Mouse (Mus musculus) large intestine, adult 2 months (tissue): ENCODE measurements at regions not wholly inside any gene's neighbourhood (a gene's known extent, or its start where the extent isn't known, plus 50 kb on each side); places are given as distances from the start of the nearest gene placed in this dataset.

ENCODE experiments used
- DNase-seq: peaks from one replicate; pipeline ENCODE4 v3.0.0-alpha.2; 2012; ENCODE audit warnings: low read depth, low spot score
- WGBS: fragments of 180-500 bp; shearing (Covaris S2); methylation state at CpG from one replicate; pipeline ENCODE4 v1.1.7; 2018; 5-methylcytosine and 5-hydroxymethylcytosine counted together

DNA sequence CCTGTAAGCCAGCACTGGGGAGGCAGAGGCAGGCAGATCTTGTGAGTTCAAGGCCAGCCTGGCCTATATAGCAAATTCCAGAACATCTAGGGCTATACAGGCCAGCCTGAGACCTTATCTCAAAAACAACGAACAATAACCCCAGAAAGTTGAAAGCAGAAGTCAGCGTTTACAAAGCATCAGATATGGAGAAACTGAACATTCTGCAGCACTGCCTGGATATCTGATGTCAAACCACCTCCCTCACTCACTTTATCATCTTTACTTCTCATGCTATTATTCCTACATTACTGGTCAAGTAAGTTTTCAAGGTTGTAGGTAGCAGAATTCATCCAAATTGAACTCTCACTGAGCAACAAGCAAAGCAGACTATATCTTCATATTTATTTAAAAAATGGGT, 135.0 kb downstream of the Zfp706 start:
- 77% methylated on average over 2 of the region's 2 CpGs for WGBS
- DNase-seq, result no peak

DNA sequence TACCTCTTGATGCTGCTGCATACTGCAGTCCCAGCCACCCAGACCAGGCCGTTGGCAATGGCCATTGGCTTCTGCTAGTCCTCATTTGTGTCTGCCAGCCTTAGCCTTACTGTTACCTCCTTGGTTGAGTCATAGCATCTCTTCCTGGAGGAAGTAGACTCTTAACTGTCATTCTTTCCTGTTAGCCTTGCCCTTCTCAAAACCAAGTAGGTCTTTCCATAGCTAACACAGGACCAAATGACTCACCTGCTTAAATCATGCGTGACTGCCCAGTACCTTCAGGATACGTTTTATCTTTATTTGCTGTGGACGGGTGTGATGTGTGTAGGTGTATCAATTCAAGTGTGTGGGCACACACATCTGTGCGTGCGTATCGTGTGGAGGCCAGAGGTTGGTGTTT, 136.9 kb downstream of the Zfp706 start:
- WGBS, result 84% methylated on average over 7 of the region's 7 CpGs
- no peak for DNase-seq

DNA sequence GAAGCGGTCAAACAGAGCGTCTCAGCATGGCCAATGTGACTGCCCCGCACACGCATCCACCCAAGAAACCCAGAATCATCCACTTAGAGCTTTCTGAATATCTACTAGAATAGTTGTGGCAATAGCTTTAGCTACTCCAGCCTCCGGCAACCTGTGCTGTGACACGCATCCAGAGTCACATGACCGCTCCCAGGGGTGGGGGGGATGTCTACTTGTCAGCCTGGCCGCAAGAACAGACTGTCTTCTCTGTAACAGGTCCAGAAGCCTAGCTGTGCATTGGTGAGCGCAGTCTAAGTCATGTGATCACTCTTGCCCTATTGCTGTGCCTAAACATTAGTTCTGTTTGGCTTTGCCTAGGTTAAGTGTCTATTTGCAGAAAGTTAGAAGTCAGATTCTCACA, 137.5 kb downstream of the Zfp706 start:
- DNase-seq, result no peak
- WGBS, result 94% methylated on average over 9 of the region's 9 CpGs

DNA sequence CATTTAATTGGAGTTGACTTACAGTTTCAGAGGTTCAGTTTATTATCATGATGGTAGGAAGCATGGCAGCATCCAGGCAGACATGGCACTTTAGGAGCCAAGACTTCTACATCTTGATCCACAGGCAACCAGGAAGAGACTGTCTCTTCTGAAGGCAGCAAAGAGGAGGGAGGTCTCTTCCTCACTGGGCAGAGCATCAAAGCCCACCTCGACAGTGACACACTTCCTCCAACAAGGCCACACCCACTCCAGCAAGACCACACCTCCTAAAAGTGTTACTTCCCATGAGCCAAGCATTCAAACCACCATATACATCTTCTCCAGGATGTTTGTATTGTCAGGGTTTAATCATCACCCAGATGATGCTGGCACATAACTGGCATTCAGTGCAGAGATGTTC, 141.5 kb downstream of the Zfp706 start:
- no peak for DNase-seq

DNA sequence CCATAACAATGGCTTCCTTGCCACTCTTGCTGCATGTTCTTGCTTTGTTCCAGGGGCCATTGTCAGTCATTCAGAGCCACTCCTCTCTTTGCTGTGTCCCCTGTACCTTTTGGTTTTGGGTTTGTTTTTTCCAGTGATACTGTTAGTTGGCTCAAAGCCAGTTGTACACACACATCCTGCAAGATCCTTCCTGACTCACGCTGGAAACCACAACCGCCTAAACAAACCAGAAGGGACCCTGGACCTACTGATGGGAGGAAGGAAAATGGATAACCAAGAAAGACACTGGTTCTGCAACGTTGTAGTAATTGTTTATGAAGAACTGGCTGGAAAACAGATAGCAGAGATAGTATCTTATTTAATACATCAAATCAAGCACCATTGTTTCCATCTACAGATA, 142.2 kb downstream of the Zfp706 start:
- DNase-seq, result no peak
- WGBS, result 34% methylated on average over 3 of the region's 3 CpGs

More for the DNA sequence above, 141.5 kb downstream of the Zfp706 start:
- 10% methylated on average over 1 of the region's 1 CpGs for WGBS

DNA sequence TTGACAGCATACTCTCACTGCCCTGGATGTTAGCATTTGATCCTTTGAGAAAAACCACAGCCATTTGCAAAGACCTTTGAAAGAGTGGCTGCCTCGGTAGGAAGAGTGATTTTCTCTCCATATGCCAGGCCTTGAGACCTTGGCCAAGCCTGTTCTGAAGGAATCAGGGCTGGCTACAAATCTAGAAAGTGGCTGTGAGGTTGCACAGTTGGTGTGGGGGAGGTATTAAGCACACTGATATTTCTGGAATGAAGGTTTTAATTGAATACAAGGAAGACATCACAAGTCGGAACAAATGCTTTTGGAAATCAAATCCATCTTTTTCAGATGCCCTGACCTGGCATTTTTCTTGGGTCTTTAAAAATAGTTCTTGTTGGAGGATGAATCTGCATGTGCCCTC, 143.5 kb downstream of the Zfp706 start:
- DNase-seq, result no peak
- 76% methylated on average over 2 of the region's 2 CpGs for WGBS

DNA sequence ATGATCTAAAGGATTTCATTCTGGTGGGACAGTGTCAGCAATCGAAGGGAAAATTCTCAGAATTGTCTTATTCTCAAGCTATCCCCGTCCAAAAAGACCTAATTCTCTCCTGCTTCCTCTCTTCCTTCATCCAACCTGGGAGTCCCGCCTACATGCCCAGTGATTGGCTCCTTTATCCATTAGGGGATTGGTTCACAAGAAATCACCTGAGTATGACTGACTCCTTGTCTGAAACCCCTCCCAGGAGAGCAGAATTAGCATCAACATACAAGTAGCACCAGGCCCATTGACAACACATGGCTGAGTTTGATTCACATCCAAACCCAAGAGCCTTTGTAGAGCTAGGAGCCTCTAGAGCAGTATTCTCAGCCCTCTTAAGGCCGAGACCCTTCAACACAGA, 148.9 kb downstream of the Zfp706 start:
- WGBS, result 88% methylated on average over 4 of the region's 4 CpGs

GRCm38 (mm10) chr15:36857622-36858021, 150.0 kb downstream of the Zfp706 start:
- no peak for DNase-seq
- WGBS, result 100% methylated on average over 1 of the region's 1 CpGs

More for the DNA sequence above, 148.9 kb downstream of the Zfp706 start:
- DNase-seq, result no peak

- 31% methylated on average over 7 of the region's 7 CpGs for WGBS
- DNase-seq, result no peak
These were observed 151.9 kb downstream of the Zfp706 start for GRCm38 (mm10) chr15:36855550-36856131.

- no peak for DNase-seq
- 18% methylated on average over 6 of the region's 6 CpGs for WGBS
These were observed 152.7 kb downstream of the Zfp706 start for GRCm38 (mm10) chr15:36854900-36855321.

- 35% methylated on average over 6 of the region's 6 CpGs for WGBS
- no peak for DNase-seq
These were observed 155.2 kb downstream of the Zfp706 start for GRCm38 (mm10) chr15:36852229-36852821.

DNA sequence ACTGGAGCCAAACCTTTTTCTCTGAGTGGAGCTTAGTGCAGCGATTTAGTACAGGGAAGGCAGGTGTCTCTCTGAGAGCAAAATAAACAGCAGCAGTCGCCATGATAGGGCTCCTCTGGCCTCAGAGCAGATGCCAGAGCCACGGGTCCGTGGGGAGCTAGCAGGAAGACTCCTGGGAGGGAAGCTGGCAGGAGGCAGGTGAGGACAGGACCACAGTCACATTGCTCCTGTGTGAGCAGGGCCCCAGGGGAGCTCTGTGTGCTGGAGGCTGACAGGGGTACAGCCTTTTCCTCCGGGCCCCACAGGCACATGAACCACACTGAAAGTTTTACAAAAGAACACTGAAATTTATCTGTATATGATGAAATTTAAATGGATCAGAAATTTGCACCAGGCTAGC, 159.3 kb downstream of the Zfp706 start:
- DNase-seq, result no peak
- WGBS, result 44% methylated on average over 5 of the region's 5 CpGs

DNA sequence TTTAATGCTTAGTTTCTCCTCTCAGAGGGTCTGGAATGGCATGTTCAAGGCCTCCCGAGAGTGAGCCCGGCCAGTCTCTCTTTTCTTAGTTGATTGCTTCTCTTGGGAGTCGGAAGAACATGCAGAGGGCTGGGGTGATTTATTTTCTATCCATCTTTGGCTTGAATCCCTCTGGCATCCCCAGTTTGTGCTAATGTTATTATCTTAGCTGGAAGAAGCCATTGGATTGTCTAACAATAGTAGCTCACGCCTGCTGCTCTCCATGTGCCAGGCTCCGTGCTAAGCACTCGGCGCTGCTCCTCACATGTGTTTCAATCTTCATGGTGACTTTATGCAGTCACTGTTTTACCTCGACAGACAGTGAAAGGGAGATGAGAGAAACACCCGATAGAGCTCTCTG, 160.8 kb downstream of the Zfp706 start:
- DNase-seq, result no peak
- 73% methylated on average over 9 of the region's 9 CpGs for WGBS
